Mouse (Mus musculus): ENCODE measurements around the gene Hdac1. TPM values are rescaled to one million over a fixed set of nuclear protein-coding genes. Genes with fewer than 3 reads are reported as not detected.

The Hdac1 gene
- total RNA-seq, 2 experiments from 2014 or later = 17.7 to 21.1 TPM

GRCm38 (mm10) chr4:129513086-129513767 lies 29.3 kb downstream of the Hdac1 start, which contains the start of gene Marcksl1:
Gene Marcksl1, plus strand, starts transcription at chr4:129513581.
- peak; percentile 79 to 83 for DNase-seq
- intact Hi-C loops (cut with DNase I) = no loop called here

DNA sequence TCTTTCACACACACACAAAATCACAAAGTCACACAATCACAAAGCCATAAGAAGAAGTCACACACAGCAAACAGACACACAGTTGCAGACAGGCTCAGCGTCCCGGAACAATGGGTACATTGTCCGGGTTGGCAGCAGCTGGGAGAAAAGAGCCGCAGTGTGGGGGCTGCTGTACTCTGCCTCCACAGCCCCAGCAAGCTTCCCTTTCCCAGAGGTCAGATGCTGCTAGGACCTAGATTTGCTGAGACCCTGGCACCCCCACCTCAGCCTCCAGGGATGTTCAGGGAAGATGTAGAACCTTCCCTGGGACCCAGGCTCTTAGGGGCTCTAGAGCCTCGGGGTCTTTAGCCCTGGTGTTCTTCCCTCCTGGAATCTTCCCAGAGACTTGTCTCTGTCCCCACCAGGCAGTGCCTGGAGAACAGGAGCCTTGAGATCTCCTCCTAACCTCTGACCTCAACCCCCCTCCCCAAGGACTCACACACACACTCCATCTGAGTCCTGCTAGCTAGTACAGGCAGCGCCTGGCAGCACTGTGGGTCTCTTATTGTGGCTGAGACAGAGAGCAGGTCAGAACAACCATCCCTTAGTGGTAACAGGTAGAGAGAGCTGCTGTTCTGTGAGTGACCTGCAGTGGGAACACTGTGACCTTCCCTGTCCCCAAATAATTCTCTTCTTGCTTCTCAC lies 31.0 kb downstream of the Hdac1 start:
- intact Hi-C loops (cut with DNase I) = no loop called here
- DNase-seq = no peak

DNA sequence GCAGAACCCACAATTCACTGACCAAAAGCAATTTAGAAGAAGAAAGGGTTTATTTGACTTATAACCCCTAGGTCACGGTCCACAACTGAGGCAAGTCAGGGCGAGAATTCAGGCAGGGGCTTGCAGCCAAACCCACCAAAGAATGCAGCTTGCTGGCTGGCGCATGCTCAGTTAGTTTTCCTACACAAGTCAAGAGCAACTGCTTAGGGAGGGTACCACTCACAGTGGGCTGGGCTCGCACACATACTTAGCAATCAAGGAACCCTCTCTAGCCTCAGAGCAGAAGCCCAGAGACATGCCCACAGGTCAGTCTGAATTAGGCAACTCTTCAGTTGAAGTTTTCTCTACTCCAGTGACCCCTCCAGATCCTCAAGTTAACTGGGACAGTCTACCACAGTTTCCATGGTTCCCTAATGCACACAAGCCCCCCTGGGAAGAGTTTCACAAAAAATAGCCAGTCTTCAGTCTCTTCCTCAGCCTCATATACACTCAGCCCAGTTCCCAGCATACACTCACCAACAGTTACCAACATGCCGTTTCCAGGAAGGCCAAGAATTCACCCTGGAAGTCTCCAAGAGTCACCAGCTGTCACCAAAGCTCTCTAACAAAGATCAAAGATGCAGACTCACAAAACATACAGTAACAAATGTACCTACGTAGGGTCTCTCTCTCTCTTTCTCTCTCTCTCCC lies 31.6 kb downstream of the Hdac1 start:
- intact Hi-C loops (cut with DNase I) = no loop called here

GRCm38 (mm10) chr4:129509650-129510049 lies 32.9 kb downstream of the Hdac1 start:
- DNase-seq = no peak
- intact Hi-C loops (cut with DNase I) = no loop called here

More for the DNA sequence above, 31.6 kb downstream of the Hdac1 start:
- no peak for DNase-seq

GRCm38 (mm10) chr4:129508834-129509600 lies 33.5 kb downstream of the Hdac1 start:
- intact Hi-C loops (cut with DNase I) = no loop called here
- no peak for DNase-seq

DNA sequence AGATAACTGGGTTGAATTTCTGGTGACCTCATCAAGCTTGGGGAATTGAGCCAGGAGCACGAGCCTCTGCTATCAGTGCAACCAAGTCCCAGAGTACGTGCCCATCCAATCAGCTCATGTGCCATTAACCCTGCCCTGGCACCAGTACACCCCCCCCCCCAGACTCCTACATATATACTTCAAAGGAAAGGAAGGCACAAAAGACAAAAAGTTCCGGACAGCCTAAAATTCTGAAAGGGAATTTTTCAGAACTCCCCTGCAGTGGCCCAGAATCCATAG lies 34.3 kb downstream of the Hdac1 start:
- no peak for DNase-seq
- intact Hi-C loops (cut with DNase I) = no loop called here

DNA sequence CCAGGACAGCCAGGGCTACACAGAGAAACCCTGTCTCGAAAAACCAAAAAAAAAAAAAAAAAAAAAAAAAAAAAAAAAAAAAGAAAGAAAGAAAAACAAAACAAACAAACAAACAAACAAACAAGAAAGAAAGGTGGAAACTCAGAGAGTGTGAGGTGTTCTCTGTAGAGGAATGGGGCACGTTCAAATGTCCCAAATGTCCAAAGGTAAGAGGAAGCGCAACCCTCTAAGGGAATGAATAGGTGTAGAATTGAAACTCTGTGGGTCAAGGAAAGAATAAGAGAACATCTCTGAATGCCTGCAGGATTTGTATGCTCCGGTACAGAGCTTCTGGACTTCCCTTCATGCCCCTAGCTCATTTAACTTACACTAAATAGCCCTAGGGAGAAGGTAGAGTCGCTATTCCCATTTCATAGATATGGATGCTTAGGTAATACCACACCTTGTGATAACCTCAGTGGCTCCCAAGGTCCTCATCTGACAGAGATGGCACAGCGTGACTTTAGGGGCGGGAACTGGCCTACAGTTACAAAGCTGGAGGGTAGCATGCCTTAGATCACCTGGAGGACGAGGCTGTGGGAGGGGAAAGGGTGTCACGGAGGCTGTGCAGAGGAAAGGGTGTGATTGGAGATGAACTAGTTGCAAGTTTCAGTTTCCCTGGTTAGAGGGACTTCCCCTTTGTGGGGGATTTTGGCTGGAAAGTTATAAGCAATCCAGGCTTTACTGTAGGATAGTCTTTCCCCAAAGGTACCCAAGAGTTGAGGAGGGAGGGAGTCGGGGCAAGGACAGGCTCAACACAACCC lies 34.9 kb downstream of the Hdac1 start:
- DNase-seq = no peak
- intact Hi-C loops (cut with DNase I) = no loop called here

DNA sequence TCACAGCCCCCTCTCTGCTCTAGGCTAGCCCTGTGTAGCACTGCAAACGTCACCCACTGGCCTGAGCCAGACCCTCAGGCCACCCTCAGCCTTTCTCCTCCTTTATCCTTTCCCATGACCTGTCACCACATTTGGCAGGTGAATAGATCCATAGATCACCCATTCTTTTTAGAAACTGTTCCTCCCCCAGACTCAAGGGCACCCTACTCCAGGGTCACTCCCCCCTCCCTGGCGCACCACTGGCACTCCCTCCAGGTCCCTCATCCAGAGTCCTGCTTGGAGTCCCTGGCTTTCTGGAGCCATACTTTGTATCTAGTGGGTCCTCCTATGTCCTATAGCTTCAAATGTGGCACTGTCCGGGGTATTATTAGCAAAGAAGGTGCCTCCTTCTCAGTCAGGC lies 37.0 kb downstream of the Hdac1 start:
- DNase-seq = no peak
- intact Hi-C loops (cut with DNase I) = no loop called here

DNA sequence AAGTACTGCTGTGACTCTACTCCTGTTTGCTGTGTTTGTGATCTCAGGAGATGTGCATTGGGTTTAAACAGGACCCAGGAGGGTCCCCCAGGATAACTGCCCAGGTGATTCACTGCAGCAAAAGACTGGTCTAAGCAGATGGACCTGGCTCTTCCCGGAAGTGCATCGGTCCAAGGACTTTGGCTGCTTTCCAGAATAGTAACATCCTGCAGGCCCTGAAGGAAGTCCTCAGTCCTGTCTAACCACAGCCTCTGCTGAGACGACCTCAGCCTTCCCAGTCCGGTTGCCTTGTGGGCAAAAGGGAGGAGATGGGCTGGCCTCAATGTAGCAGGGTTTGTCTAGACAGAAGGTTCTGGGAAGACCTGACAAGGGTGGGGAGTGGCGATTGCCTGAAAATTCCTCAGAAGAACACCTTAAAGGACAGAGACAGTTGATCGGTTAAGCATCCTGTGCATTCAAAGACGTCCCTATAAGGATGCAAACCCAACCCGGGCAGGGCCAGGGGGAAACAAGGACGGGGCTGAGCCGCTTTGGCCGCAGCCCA lies 39.5 kb downstream of the Hdac1 start:
- no peak for DNase-seq
- intact Hi-C loops (cut with DNase I) = no loop called here

DNA sequence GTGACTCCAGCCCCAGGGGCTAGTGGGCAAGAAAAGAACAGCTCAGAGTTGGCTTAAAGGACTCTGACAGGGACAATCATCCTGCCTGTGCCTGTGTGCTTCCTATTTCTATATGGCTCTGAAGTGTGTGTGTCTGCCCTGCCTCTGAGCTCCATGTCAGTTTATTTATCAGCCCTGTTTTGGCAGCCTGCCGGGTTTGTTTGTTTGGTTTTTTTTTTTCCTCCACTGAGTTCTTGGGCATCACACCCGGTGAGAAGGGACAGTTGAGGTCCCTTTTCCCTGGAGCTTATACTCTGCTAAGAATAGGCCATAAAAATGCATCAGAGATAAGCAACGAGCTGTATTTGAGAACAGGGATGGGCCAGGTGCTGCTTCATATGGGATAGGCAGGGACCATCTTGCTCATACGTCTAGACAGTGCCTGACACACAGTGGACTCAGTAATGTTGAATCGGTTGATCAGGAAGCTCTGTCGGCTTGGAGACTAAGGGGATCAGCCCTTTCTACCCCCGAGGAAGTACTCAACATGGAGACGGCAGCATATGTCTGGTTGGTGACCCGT lies 40.1 kb downstream of the Hdac1 start:
- no peak for DNase-seq
- intact Hi-C loops (cut with DNase I) = no loop called here

GRCm38 (mm10) chr4:129500607-129501566 lies 41.6 kb downstream of the Hdac1 start:
- DNase-seq = peak; percentile 87 to 91
- intact Hi-C loops (cut with DNase I) = no loop called here

DNA sequence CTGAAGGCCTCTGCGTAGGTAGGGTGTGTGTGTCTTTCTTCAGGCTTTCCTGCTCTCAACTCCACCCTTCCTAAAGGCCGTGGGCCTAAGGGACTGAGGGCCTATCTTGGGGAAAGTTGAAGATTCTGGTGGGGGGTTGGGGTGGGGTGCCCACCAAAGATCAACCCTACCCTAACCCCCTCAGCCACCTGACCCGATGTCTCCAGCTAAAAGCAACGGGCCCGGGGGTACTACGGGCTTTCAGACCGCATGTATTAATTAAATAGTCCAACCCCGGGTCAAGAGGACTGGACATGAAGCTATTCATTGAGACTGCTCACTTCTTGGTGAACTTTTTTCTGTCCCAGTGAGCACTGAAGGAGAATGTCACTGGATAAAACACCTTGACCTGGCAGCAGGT lies 42.5 kb downstream of the Hdac1 start:
- intact Hi-C loops (cut with DNase I) = no loop called here
- DNase-seq = no peak

- no peak for DNase-seq
- intact Hi-C loops (cut with DNase I) = loop anchor here (1.0 to 5.0 kb wide), 2 partner anchors 12 to 108 kb away; no protein-coding TSS in a partner anchor
Observed at GRCm38 (mm10) chr4:129498941-129499340, 43.6 kb downstream of the Hdac1 start.

DNA sequence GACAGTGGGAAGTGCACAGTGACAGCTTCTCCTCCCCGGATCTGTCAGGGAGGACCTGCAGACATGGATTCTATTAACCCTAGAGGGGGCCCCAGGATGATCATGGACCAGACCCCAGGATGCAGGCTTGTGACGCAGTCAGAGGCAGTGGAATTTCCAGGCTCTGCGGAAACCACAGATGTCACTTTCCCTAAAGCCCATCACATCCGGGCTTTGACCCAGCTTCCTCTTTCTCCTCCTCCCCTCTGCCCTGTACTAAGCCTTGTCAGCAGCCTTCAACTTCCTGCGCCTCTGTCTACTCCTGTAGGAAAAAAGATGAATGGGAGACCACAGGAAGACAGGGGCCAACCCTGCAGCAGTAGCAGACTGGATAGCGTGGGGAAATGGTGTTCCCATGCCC lies 45.9 kb downstream of the Hdac1 start:
- intact Hi-C loops (cut with DNase I) = loop anchor here (5.0 kb wide), 1 partner anchor 111 kb away; no protein-coding TSS in a partner anchor
- DNase-seq = no peak

DNA sequence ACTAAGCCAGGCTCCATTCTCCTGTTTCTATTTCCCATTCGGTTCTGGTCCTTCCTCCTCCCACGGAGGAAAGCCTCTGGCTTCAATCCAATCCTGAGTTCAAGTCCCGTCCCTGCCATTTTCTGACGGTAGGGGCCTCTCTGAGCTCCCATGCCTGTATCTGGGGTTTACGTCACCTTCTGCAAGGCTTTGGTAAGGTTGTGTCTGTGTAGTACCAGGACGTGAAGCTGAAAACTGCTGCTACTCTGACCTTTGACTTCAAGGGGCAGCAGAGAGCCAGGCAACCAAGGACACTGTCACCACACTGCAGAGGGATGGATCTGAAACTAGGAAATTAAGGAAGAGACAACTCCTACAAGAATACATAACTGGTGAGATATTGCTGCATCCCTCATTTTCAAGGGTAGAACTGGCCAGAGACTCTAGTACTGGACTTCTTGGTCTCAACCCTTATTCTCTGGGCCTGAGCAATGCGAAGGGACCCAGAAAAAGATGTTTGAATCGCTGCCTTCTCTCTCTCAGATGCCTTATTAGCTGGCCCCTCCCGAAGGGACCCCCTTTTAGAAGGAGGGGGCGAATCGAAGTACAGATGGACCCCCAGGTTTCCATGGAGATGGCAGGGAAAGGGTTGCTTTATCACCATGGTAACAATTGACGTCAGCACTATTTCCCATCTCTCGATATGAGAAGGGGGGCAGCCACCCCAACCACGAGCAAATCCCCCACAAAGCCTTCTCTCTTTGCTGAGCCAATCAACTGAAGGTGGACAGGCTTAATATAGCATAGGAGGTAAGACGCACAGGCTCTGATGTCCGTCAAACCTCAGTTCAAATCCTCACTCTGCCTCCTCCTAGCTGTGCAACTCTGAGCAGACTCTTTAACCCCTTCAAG lies 46.6 kb downstream of the Hdac1 start:
- no peak for DNase-seq
- intact Hi-C loops (cut with DNase I) = loop anchor here (1.0 to 5.0 kb wide), 3 partner anchors 18 to 111 kb away; partner anchors contain the start of gene Hdac1

DNA sequence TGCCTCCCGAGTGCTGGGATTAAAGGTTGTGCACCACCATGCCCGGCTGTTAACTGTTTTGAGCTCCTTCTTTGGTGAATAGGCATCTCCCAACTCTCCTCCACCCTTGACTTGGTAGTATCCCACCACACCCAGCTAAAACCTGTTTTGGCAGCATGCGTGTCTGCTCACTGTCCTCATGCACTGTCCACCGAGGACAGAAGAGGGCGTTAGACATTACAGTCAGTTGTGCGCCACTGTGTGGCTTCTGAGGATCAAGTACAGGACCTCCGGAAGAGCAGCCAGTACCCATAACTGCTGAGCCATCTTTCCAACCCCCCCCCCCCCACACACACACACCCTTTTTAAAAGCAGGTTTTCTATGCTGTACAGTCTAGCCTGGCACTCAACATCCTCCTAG lies 47.8 kb downstream of the Hdac1 start:
- intact Hi-C loops (cut with DNase I) = loop anchor here (1.0 to 5.0 kb wide), 3 partner anchors 20 to 113 kb away; partner anchors contain the start of gene Hdac1
- no peak for DNase-seq

All from heart, postnatal 36 days (tissue).